ENCODE assay signal across 26 mouse cellular contexts in genomic region chr16:20338616-20339015, GRCm38 (mm10). TPM values are rescaled to one million over a fixed set of nuclear protein-coding genes. Genes with fewer than 3 reads are reported as not detected.
A peak's percentile ranks its signal among the peaks of the same experiment; 100 is the strongest.
DNase-seq lines count a peak whose midpoint lies in the region; ATAC-seq and TF ChIP-seq lines count a peak whose summit lies in the region.
"Had no signal": no experiment of that assay in that cellular context is flagged by ENCODE, and none has a peak within 500 bp of the region (broad histone marks: within the 10 kb centered on the region; RNA-seq: fewer than 3 reads in every experiment).

No protein-coding gene starts in this region.

- 88% methylated on average over 3 of the region's 3 CpGs for WGBS in heart, embryonic 10.5 days

- H3K27me3 ChIP-seq in heart, embryonic 10.5 days (ENCODE audit: insufficient read depth, poor library complexity, severe bottlenecking) = no peaks in the 10 kb centered on the region
- H3K27me3 ChIP-seq: heart, embryonic 15.5 days; kidney, embryonic 15.5 days; limb, embryonic 13.5 days; liver, embryonic 15.5 days; megakaryocyte, embryonic 14.5 days; midbrain, embryonic 15.5 days had no signal

- no peak for TF ChIP-seq CTCF in left cerebral cortex, adult 2 months (IDR thresholded peaks at IDR 0.05)

- no peak overlapping the region for H3K4me3 ChIP-seq in left cerebral cortex, adult 2 months
- no peak overlapping the region for H3K4me3 ChIP-seq in heart, embryonic 10.5 days
- H3K4me3 ChIP-seq: heart, embryonic 15.5 days; kidney, embryonic 15.5 days; limb, embryonic 13.5 days; liver, embryonic 15.5 days; megakaryocyte, embryonic 14.5 days; midbrain, embryonic 15.5 days had no signal

- peak overlapping the region; percentile 29; the same call in 1 of the 2 replicates for H3K27ac ChIP-seq in left cerebral cortex, adult 2 months
- no peak overlapping the region for H3K27ac ChIP-seq in heart, embryonic 10.5 days
- H3K27ac ChIP-seq: heart, embryonic 15.5 days; kidney, embryonic 15.5 days; limb, embryonic 13.5 days; liver, embryonic 15.5 days; midbrain, embryonic 15.5 days had no signal

- no peaks in the 10 kb centered on the region for H3K9me3 ChIP-seq in heart, embryonic 10.5 days
- H3K9me3 ChIP-seq: G1E; heart, embryonic 15.5 days; kidney, embryonic 15.5 days; limb, embryonic 13.5 days; liver, embryonic 15.5 days; megakaryocyte, embryonic 14.5 days; midbrain, embryonic 15.5 days had no signal

- no peak for DNase-seq in frontal cortex, postnatal 10 days (ENCODE audit: low spot score in 2 of 2)
- peak; percentile 72 to 90 for DNase-seq in layer of hippocampus, adult 18-20 months (ENCODE audit: low spot score in 2 of 2)
- peak; percentile 54 to 55 for DNase-seq in left cerebral cortex, adult 2 months (ENCODE audit: extremely low spot score in 1 of 2, low spot score in 2 of 2)
- DNase-seq in right cerebral cortex, postnatal 25 days = peak; percentile 66
- no peak for DNase-seq in cerebellum, adult 8-10 months
- no peak for DNase-seq in lung, postnatal 4 days
- DNase-seq in heart, embryonic 10.5 days (ENCODE audit: low spot score) = no peak
- DNase-seq: adrenal gland, adult 2 months; cerebellum, adult 11 months; forebrain, postnatal 0 days; heart, adult 11 months; retina, postnatal 1 day had no signal

- peaks cover 70% of the 10 kb centered on the region for H3K36me3 ChIP-seq in heart, embryonic 10.5 days

- no peaks in the 10 kb centered on the region for H3K4me1 ChIP-seq in heart, embryonic 10.5 days
- H3K4me1 ChIP-seq: heart, embryonic 15.5 days; kidney, embryonic 15.5 days; limb, embryonic 13.5 days; liver, embryonic 15.5 days; megakaryocyte, embryonic 14.5 days; midbrain, embryonic 15.5 days had no signal

- ATAC-seq in frontal cortex, adult (ENCODE audit: low TSS enrichment) = peak; percentile 100
- ATAC-seq: CD4-positive, CD25-positive, alpha-beta regulatory T cell, adult 4 months; forebrain, postnatal 0 days; lung, postnatal 0 days; midbrain, embryonic 15.5 days had no signal

- intact Hi-C loops in left cerebral cortex, adult 2 months (cut with DNase I) = no loop called here

RNA-seq across cellular contexts. Expression of gene Cyp2ab1, which starts 13.4 kb away (rescaled TPM):
- total RNA-seq in layer of hippocampus, adult 18-20 months (2021) = not detected
- not detected for total RNA-seq in left cerebral cortex, adult 2 months (2021)
- polyA plus RNA-seq in heart, embryonic 10.5 days (2016; fragmentation: Nextera tagmentation; extraction: Ambion mirVana) = not detected in 2 replicates
- total RNA-seq: forebrain, postnatal 0 days; G1E had no signal
- polyA plus RNA-seq: brain, embryonic 14.5 days; CD4-positive, CD25-positive, alpha-beta regulatory T cell, adult 4 months; embryonic facial prominence, embryonic 11.5 days; forebrain, postnatal 0 days; G1E; heart, embryonic 15.5 days; hindbrain, embryonic 11.5 days; intestine, embryonic 14.5 days; kidney, embryonic 15.5 days; limb, embryonic 13.5 days; midbrain, embryonic 15.5 days had no signal

RNA-seq across cellular contexts. Expression of gene Parl, which starts 36.4 kb away (rescaled TPM):
- total RNA-seq in layer of hippocampus, adult 18-20 months (2021) = 10 to 100 TPM; 55.9 to 56.3 TPM
- 10 to 100 TPM; 53.2 to 59.2 TPM for total RNA-seq in left cerebral cortex, adult 2 months (2021)
- polyA plus RNA-seq in heart, embryonic 10.5 days (2016; fragmentation: Nextera tagmentation; extraction: Ambion mirVana) = 97.5 and 115 TPM in 2 replicates

Comparison
In these comparisons a context has a peak if more than half of its experiments do, and no peak if none do; other contexts are left out.
1. DNase-seq: peak in layer of hippocampus, adult 18-20 months (2 of 2), left cerebral cortex, adult 2 months (2 of 2) and right cerebral cortex, postnatal 25 days (single experiment); none in frontal cortex, postnatal 10 days (0 of 2), cerebellum, adult 8-10 months (single experiment), lung, postnatal 4 days (0 of 2) and heart, embryonic 10.5 days (single experiment).